Mouse (Mus musculus) layer of hippocampus, adult 8-10 months (tissue): ENCODE data around the gene Memo1. TPM values are rescaled to one million over a fixed set of nuclear protein-coding genes. Genes with fewer than 3 reads are reported as not detected.

Experiments
- DNase-seq, 2 experiments: peaks; one replicate each; pipeline ENCODE4 v3.0.0; 2022; ENCODE audit warnings: low spot score in 2 of 2
- total RNA-seq, 4 experiments: library from RNA; stranded (reverse); gene quantifications; 2 replicates each; pipeline ENCODE4 v1.2.4; 2022

Gene Memo1
- total RNA-seq, 4 experiments from 2014 or later, result 45.7 to 51.9 (median 48.2) TPM

DNA sequence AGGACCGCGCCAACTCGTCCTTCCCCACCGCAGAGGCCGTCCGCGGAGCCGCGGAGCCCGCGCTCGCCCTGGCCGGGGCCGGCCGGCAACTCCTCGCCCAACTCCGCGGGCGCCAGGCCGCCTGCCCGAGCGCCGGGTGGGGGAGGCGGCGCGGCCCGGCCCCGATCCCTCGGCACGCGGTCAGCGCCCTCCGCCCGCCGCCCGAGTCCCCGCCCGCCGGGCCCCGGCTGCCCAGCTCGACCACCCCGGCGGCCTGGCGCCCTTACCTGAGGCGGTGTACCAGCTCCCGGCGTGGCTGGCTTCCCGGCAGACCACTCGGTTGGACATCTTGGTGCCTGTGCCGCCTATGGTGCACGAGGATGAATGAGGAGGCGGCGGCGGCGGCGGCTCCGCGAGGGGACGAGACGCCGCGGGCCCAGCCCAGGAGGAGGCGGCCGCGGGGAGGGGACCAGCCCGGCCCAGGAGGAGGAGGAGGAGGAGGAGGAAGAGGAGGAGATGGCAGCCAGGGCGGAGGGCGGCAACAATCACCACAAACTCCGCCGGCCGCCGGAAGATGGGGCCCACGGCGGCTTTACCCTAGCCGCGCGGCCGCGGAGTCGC is 795 bp downstream of the Memo1 start:
- DNase-seq, result peak; percentile 50 to 67

DNA sequence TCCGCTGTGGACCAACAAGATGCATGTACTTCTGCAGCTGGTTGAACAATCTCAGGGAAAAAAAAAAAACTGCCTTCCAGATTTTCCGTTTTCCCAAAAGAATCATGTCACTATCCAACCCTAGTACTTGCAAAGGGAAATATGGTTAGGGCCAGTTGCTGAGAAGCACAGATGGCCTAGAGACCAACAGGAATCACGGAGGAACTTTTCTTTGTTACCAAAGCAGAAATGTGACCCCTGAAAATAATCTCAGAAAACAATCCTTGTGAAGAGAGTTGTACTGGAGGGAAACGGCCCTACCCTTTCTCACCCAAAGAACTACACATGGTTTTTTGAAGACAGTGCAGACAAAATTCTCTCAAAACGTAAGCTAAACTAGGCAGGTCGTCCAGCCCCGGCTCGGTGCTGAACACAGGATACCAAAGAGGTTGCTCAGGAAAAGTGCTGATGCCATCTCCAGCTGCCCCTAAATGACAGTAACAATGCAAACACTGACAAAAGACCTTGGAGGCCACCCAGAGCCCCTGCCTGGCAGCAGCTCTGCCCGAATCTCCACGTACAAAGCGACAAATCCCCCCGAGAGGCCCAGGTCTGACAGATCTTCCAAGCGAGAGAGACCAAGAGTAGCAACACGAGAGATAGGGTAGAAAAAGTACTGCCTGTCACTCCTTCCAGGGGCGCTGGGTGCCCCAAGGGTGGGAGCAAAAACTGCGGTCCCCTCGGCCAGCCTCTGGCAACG is 1.5 kb downstream of the Memo1 start:
- peak in 1 of 2 experiments; percentile 19 for DNase-seq

DNA sequence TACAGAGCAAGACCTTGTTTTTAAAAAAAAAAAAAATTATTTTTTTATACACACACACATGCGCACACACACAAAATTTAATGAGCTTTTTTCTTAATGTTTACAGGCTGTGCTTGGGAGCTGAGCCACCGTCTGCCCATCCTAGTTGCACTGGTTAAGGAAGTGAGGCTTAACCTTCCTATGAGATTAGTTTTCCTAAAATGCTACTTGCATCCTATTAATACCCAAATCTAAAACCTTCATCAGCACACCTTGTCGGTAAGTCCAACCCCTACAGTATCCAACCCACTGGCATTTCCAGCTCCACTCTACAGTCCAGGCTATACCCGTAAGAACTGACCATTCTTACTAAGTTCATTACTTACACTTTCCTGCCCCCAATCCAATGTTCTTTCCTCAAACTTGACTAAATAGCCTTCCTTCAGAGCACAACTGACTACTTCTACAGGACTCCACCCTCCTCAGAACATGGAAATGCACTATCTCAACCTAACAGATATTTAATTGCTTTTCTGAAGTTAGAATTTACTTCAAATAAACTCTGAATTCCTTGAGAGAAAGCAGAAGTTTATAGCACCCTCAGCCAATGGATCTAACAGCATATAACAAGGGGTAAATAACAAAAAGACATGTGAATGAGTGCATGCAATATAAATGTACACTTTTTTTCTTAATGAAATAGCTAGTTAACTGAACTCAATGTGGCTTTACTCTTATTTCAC is 3.5 kb downstream of the Memo1 start:
- no peak for DNase-seq

DNA sequence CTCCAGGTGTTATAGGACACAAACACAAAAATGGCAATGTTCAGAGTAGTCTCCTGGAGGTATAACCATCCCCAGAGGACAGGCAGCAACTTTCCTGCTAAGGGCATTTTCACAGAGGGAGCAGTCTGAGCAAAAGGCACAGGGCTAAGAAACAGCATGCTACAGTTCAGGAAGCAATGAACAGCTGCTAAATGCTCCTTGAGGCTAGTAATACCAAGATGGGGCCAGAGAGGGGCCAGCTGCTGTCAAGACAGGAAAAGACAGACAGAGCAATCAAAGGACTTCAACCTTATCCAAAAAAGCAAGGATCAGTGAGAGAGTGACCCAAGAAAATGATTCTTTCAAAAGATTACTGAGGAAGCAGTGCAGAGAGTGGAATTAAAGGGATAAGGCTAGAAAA is 4.5 kb downstream of the Memo1 start:
- DNase-seq, result no peak

DNA sequence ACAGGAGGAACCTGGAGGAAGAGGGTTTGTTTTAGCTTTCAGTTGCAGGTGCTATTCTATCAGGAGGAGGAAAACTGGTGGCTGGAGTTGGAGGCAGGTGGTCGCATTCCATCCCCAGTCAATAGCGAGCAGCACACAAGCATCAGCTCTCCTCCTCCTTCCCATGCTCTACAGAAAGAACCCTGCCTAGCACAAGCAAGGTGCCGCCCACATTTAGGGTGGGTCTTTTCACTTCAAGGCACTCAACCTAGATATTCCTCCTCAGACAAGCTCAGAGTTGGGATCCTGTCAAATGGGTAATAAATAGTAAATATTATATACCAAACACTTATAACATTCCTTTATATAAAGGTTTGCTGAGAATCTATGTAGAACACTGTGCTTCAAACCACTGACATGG is 5.1 kb downstream of the Memo1 start:
- no peak for DNase-seq

DNA sequence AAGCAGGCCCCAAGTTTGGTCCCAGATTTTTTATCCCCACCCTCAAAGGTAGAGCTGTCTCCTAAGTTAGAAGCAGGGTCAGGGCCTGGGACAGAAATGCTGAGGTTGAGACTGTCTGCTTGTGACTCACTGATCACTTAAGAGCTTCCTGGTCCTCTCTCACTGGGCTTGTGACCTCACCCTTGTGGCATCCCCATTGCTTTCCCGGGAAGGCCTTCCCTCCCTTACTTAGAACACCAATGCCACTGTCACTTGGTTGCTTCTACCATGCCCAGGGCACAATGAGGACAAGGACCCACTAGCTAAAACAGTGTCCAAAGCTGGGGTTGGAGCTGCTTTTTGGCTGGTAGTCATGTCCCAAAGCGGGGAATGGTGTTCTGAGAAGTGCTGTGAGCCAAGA is 6.7 kb downstream of the Memo1 start:
- DNase-seq, result no peak

DNA sequence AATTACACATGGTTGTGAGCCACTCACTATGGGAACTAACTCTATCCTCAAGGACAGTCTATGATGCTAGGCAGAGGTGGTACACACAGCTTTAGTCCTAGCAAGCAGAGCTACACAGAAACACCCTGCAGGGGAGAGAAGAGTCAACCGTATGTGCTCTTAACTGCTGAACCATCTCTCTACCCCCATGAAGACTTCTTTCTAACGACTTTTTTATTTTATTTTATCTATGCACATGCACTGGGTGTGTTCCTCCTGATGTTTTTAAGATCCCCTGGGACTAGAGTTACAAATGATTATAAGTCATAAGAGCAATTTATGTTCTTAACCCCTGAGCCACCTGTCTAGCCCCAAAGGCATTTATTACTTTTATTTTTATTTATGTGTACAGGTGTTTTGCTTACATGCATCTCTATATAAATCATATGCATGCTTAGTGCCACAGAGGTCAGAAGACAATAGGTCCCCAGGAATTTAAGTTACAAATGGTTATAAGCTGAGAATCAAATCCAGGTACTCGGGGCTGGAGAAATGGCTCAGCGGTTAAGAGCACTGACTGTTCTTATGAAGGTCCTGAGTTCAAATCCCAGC is 9.1 kb downstream of the Memo1 start:
- no peak for DNase-seq

DNA sequence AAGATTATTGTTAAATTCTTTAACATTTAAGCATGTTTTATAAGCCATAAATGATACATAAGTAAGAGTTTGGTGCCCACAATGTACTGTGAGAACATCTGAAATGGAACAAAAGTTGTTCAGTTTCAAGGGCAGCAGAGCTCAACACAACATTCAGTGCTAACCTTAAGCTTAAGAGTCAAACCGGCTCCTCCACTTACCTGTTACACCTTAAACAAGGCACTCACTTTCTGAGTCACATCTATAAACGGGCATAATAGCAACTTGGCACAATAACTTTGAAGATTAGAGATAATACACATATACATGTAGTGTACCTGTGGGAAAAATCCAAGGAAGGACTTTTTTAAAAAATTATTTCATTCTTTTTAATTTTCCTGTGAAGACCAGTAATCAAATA is 9.6 kb downstream of the Memo1 start:
- DNase-seq, result no peak

DNA sequence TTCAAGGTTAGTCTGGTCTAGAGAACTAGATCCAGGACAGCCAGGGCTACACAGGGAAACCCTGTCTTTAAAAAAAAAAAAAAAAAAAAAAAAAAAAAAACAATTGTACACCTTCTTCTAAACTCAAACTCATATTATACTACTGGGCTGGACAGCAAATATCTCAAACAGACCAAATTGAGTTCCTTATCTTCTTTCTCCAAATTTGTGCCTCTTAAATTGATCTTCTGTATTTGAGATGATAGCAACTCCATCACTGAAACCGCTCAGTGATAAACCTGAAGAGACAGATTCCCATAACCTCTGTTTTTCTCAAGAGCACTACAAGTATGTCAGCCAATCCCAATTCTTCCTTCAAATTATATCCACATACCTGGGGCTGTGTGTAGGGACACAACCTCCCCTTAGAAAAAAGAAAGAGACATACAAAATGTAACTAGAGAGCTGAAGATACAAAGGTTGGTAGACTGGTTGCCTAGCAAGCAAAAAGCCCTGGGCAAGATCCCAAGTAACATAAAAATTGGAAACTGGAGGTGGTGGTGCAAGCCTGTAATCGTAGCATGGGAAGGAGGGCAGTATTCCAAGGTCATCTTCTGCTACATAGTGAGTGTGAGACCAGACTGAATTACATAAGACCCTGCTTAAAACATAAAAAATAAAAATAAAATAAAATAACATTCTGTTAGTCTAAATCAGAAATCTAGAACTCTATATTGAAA is 10.8 kb downstream of the Memo1 start:
- no peak for DNase-seq

DNA sequence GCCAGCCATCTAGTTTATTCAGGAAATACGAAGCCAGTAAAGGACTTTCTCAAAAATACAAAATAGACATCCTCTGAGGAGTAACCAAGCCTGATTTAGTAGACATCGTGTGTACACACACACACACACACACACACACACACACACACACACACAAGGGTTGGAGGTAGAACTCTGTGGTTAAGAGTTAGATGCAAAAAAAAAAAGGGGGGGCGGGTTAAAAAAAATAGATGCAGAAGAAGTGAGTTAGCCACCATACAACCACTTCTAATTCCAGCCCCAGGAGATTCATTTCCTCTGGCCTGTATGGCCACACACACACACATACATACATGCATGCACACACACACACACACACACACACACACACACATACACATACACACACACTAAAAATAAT is 13.3 kb downstream of the Memo1 start:
- DNase-seq, result no peak

DNA sequence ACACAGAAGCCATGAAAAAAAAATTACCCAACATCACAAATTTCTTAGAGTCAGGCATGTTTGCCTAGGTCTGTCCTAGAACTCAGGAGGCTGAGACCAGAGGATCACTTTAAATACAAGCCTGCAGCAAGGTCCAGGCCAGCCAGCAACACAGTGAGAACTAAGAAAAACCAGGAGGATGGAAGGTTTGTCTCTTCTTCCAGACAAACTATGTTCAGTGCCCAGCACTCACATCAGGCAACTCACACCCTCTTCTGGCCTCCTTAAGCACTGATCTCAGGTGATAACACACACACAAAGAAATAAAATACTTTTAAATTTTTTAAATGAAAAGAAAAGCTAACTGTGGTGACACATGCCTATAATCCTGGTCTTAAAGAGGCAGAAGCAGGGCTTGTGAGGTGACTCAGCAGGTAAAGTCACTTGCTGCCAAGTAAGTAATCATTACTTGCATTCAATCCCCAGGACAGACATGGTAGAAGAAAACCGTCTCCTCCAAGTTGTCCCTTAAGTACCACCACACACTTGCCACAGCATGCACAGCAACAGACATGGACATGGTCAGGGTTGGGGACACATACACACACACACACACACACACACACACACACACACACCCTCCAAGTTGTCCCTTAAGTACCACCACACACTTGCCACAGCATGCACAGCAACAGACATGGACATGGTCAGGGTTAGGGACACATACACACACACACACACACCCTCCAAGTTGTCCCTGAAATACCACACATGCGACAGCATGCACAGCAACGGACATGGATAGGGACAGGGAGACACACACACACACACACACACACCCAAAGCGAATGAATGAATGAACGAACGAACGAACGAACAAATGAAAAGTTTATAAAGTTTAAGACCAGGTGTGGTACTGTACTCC is 16.1 kb downstream of the Memo1 start:
- DNase-seq, result no peak

DNA sequence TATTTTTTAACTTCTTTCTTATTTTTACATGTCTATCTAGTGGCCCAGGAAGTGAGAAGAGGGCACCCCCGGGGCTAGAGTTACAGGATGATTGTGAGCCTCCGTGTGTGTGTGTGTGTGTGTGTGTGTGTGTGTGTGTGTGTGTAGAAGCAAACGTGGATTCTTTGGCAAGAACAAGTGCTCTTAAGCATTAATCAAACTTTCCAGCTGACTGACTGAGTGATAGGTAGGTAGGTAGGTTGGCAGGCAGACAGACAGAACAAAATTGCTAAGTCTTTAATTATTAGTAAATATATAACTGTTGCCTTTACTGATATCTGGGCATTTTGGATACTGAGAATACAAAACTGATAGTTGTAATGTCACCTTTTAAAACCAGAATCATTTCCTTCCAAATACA is 20.9 kb downstream of the Memo1 start:
- DNase-seq, result no peak

DNA sequence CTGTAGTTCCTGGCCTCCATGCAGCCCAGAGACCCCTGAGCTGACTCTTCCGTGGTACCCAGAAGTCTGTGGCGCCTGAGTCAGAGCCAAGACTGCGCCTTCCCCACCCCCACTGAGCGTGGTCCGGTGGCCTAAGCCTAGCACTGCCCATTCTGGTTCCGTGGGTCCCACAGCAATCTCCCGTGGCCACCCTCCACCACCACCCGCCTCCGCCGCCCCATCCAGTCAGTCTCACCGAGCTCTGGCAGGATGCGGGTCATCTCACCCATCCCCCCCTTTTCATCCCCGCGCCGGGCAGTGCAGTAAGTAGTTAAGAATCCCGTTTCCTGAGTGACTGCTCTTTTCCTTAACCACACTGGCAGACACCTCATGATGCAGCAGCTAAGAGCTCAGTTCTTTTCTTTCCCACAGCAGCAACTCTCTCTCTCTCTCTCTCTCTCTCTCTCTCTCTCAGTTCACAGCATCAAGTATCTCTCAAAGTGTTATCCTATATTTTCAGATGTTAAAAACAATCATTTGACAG is 22.6 kb downstream of the Memo1 start:
- no peak for DNase-seq

DNA sequence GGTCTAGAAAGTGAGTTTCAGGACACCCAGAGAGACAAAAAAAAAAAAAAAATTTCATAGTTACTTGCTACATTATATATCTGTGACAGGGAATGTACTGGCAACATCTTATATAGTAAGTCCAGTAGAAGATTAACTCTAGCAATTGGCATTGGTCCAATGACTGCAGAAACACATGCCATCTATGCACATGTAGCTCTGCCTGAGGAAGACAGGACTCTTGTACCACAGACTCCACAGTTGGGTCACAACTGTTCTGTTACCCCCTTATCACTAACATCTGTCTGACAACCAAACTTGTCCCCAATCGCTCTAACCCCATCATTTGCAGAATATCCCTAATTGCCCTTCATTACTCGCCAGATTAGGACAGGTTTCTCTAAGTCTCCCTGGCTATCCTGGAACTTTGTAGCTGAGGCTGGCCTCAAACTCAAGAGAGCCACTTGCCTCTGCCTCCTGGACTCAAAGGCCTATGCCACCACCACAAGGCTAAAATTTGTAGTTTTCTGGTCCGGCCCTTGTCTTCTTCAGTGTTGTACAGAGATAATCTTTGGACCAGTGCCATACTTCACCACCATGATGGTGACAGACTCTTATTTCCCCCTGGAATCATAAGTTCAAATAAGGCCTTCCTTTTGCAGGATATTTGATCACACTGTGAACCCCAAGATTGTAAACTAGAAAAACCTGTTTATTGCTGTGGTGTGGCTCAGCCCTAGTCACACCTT is 23.6 kb downstream of the Memo1 start:
- no peak for DNase-seq

DNA sequence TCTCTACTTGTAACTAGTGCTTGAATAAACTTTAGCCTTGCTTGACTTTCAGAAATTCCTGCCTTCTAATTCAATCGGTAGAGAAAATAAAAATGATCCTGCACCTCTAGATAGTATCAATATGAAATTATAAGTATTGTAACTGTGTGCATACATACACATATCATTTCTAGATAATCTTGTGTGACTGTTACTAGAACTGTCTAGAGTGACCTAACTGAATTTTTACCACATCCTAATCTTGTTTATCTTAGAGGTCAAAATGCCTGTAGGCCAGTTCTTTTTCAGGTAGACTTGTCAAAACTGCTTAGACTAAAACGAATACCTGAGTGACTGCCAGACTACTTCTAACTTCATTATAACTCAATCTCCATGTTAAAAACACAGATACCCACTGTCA is 25.1 kb downstream of the Memo1 start:
- no peak for DNase-seq

DNA sequence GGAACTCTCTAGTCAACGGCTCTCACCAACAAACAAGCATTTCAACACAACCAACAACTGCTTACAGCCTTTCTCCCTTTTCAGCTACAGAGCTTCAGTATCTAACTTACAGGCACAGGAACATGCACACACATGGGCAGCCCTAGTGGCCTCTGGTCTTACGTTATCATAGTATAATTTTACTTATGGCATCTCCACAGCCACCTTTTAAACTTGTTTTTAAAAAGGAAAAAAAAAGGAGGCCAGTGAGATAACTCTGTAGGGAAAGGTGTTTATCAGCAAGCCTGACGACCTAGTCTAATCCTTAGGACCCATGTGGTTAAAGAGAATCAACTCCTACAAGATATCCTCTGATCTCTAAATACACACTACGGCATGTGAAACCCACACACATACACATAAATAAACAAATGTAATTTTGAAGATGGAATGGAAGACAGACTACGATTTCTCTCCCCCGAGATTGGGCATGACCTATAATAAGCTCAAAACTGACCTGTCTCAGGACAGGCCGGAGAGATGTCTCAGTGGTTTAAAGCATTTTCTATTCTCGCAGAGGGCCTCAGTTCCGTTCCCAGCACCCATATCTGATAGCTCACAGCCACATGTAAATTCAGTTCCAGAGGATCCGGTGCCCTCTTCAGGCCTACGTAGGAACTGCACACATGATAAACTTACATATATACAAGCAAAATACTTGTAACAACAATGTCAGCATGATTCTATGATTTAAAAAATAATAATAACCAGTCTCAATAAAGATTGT is 27.7 kb downstream of the Memo1 start:
- DNase-seq, result no peak

DNA sequence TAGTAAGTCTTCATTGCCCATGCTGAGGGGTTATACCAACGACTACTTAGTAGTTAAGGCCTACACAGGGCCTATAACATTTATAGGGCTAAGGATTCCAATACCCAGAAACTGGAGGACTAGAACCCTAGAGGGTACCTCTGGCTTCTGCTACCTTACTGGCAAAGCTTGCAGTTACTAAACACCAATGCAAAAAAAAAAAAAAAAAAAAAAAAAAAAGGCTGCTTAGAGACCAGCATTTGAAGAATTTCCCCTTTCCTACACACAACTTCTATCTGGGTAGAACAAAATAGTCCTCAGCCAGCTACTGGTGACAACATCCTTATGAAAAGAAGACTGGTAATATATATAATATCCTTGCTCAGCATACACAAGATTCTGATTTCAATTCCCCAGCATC is 29.7 kb downstream of the Memo1 start:
- no peak for DNase-seq

DNA sequence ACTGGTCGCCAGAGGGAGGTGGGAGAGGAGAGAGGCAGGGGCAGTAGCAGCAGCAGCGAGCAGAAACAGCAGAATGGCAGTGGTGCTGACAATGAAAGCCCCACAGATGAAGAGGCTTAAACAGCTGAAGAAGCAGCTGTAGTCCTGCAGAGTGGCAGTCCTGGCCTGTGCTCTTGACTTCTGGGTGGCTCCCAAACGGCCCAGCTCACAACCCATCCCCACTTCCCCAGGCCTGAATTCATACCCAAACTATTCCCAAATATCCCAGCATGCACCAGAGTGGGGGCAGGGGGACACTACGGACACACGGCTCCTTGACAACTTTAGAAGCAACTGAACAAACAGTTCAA is 30.2 kb downstream of the Memo1 start:
- no peak for DNase-seq
